Comparison of ENCODE assay signal across 9 mouse cellular contexts in genomic region chr2:68405163-68405715, GRCm38 (mm10).
DNase-seq lines count a peak whose midpoint lies in the region; ATAC-seq lines count a peak whose summit lies in the region.
"Had no signal": no experiment of that assay in that cellular context is flagged by ENCODE, and none has a peak within 500 bp of the region (broad histone marks: within the 10 kb centered on the region; RNA-seq: fewer than 3 reads in every experiment).

No protein-coding gene starts in this region.

- H3K27me3 ChIP-seq in forebrain, embryonic 12.5 days, result no peaks in the 10 kb centered on the region
- no peaks in the 10 kb centered on the region for H3K27me3 ChIP-seq in hindbrain, embryonic 15.5 days

- H3K4me2 ChIP-seq in forebrain, embryonic 12.5 days, result peak overlapping the region; percentile 43
- H3K4me2 ChIP-seq in hindbrain, embryonic 15.5 days, result peak overlapping the region; percentile 39

- no peaks in the 10 kb centered on the region for H3K36me3 ChIP-seq in forebrain, embryonic 12.5 days (replicated peaks)
- no peaks in the 10 kb centered on the region for H3K36me3 ChIP-seq in hindbrain, embryonic 15.5 days

- 19% methylated on average over 16 of the region's 16 CpGs for WGBS in forebrain, embryonic 12.5 days
- WGBS in hindbrain, embryonic 15.5 days, result 35% methylated on average over 16 of the region's 16 CpGs

- peak; percentile 5; the same call in 1 of the 2 replicates for ATAC-seq in forebrain, embryonic 12.5 days (ENCODE audit: low FRiP score)
- ATAC-seq in hindbrain, embryonic 15.5 days (ENCODE audit: low FRiP score, low read depth), result no peak
- no peak for ATAC-seq in activated CD4-positive, CD25-positive, alpha-beta regulatory T cell, adult 4 months

- H3K9me3 ChIP-seq in forebrain, embryonic 12.5 days, result no peaks in the 10 kb centered on the region
- no peaks in the 10 kb centered on the region for H3K9me3 ChIP-seq in hindbrain, embryonic 15.5 days

- peak; percentile 31 to 53 for DNase-seq in kidney, postnatal 4 days
- DNase-seq in kidney, postnatal 14 days, result no peak
- peak; percentile 52 for DNase-seq in neural tube, embryonic 10.5 days (ENCODE audit: extremely low spot score, low spot score)
- DNase-seq in layer of hippocampus, adult 9-10 months (ENCODE audit: low spot score), result no peak
- DNase-seq: cerebellum, postnatal 25 days; thymus, postnatal 14 days had no signal

- H3K9ac ChIP-seq in forebrain, embryonic 12.5 days, result no peak overlapping the region; the same call in 1 of the 2 replicates
- no peak overlapping the region for H3K9ac ChIP-seq in hindbrain, embryonic 15.5 days

- peaks cover 64% of the 10 kb centered on the region for H3K4me1 ChIP-seq in forebrain, embryonic 12.5 days
- peaks cover 49% of the 10 kb centered on the region for H3K4me1 ChIP-seq in hindbrain, embryonic 15.5 days (replicated peaks)

- no peak overlapping the region; the same call in 1 of the 2 replicates for H3K4me3 ChIP-seq in forebrain, embryonic 12.5 days (replicated peaks)
- no peak overlapping the region for H3K4me3 ChIP-seq in hindbrain, embryonic 15.5 days

- H3K27ac ChIP-seq in forebrain, embryonic 12.5 days, result peak overlapping the region; percentile 83
- no peak overlapping the region for H3K27ac ChIP-seq in hindbrain, embryonic 15.5 days (replicated peaks)

Comparison
In these comparisons a context has a peak if more than half of its experiments do, and no peak if none do; other contexts are left out.
1. DNase-seq: peak in kidney, postnatal 4 days (2 of 2) and neural tube, embryonic 10.5 days (single experiment); none in kidney, postnatal 14 days (single experiment) and layer of hippocampus, adult 9-10 months (single experiment).